Mouse (Mus musculus) small intestine, adult 2 months (tissue): ENCODE data around the gene Bmp4.

Experiments used
- CTCF ChIP-seq: fragments of 200-500 bp; IDR thresholded peaks from 2 replicates; pipeline ENCODE4 v1.5.1; 2012; ENCODE audit warnings: low read depth, mild to moderate bottlenecking, control low read depth, inconsistent platforms, low read length, moderate library complexity, mixed read lengths; ENCODE audit not compliant: insufficient replicate concordance, insufficient read length; ENCODE audit errors: extremely low read depth
- POLR2A ChIP-seq: fragments of 200-500 bp; IDR thresholded peaks from 2 replicates; pipeline ENCODE4 v1.6.1; 2012; ENCODE audit warnings: low read depth, mild to moderate bottlenecking, control low read depth, inconsistent platforms, low read length, moderate library complexity

DNA sequence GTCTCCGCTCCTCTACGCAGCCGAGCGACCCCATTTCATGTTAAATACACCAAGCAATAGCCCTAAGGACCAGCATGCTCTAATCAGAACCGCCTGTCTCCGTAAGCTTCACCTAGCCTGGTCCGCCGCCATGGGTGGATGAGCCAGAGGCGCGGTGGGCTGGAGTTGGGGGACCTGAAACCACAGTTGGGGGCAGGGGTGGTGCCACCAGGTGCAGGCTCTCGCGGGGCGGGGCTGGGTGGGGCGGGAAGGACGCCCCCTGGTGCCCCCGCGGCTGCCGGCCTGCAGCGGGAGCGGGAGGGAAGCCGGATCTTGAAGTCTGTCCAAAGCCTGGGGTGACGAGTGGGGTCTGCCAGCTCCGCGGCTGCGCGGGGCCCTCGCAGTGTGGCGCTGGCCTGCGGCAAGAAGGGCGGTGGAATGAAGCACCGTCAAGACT, 10.2 kb downstream of the Bmp4 start:
- TF ChIP-seq CTCF: no peak
- no peak for TF ChIP-seq POLR2A
